Mouse (Mus musculus) erythroblast, embryonic 14.5 days (primary cell): ENCODE measurements at regions not wholly inside any gene's neighbourhood (a gene's known extent, or its start where the extent isn't known, plus 50 kb on each side); places are given as distances from the start of the nearest gene placed in this dataset.

ENCODE experiments used
- H3K27me3 ChIP-seq: 2 replicates; pipeline ENCODE4 v1.6.1; 2012; ENCODE audit warnings: inconsistent platforms; ENCODE audit not compliant: control insufficient read depth
- H3K36me3 ChIP-seq: 2 replicates; pipeline ENCODE4 v1.6.1; 2012; ENCODE audit warnings: mild to moderate bottlenecking, inconsistent platforms; ENCODE audit not compliant: control insufficient read depth
- H3K4me1 ChIP-seq: 2 replicates; pipeline ENCODE4 v1.6.1; 2012; ENCODE audit warnings: inconsistent platforms; ENCODE audit not compliant: control insufficient read depth
- H3K4me3 ChIP-seq: replicated peaks from 2 replicates; pipeline ENCODE3; 2012; ENCODE audit warnings: moderate library complexity, mild to moderate bottlenecking, inconsistent platforms
- H3K9me3 ChIP-seq: 2 replicates; pipeline ENCODE4 v1.6.1; 2012; ENCODE audit warnings: low read length, inconsistent platforms, mixed read lengths; ENCODE audit not compliant: control insufficient read depth
- GATA1 ChIP-seq: IDR thresholded peaks from 2 replicates; pipeline ENCODE4 v1.6.1; 2012; ENCODE audit warnings: low read length, inconsistent platforms, mixed read lengths
- TAL1 ChIP-seq: IDR thresholded peaks from 3 replicates; pipeline ENCODE4 v1.6.1; 2012; ENCODE audit warnings: low read length, inconsistent platforms, mixed read lengths

- no peak for TF ChIP-seq TAL1
- no peak for TF ChIP-seq GATA1
- Histone ChIP-seq H3K36me3 (no peaks in the 10 kb centered on the region), H3K4me3 (no peak overlapping the region), H3K27me3 (peaks cover 6% of the 10 kb centered on the region; the same call in 1 of the 2 replicates), H3K9me3 (no peaks in the 10 kb centered on the region), H3K4me1 (peaks cover 20% of the 10 kb centered on the region)
These were observed 136.9 kb upstream of the Serp2 start for GRCm38 (mm10) chr14:76693351-76694317.

- H3K9me3 ChIP-seq, result no peaks in the 10 kb centered on the region
- H3K36me3 ChIP-seq, result no peaks in the 10 kb centered on the region
- TF ChIP-seq GATA1, result no peak
- no peak for TF ChIP-seq TAL1
- H3K4me1 ChIP-seq, result no peaks in the 10 kb centered on the region
- H3K27me3 ChIP-seq, result no peaks in the 10 kb centered on the region
- H3K4me3 ChIP-seq, result no peak overlapping the region
These were observed 131.3 kb upstream of the Serp2 start for GRCm38 (mm10) chr14:76687971-76688407.

- no peak for TF ChIP-seq GATA1
- TF ChIP-seq TAL1, result no peak
- no peak overlapping the region for H3K4me3 ChIP-seq
- H3K9me3 ChIP-seq, result no peaks in the 10 kb centered on the region
- no peaks in the 10 kb centered on the region for H3K27me3 ChIP-seq
- H3K36me3 ChIP-seq, result no peaks in the 10 kb centered on the region
- no peaks in the 10 kb centered on the region for H3K4me1 ChIP-seq
These were observed 130.2 kb upstream of the Serp2 start for GRCm38 (mm10) chr14:76686762-76687453.

DNA sequence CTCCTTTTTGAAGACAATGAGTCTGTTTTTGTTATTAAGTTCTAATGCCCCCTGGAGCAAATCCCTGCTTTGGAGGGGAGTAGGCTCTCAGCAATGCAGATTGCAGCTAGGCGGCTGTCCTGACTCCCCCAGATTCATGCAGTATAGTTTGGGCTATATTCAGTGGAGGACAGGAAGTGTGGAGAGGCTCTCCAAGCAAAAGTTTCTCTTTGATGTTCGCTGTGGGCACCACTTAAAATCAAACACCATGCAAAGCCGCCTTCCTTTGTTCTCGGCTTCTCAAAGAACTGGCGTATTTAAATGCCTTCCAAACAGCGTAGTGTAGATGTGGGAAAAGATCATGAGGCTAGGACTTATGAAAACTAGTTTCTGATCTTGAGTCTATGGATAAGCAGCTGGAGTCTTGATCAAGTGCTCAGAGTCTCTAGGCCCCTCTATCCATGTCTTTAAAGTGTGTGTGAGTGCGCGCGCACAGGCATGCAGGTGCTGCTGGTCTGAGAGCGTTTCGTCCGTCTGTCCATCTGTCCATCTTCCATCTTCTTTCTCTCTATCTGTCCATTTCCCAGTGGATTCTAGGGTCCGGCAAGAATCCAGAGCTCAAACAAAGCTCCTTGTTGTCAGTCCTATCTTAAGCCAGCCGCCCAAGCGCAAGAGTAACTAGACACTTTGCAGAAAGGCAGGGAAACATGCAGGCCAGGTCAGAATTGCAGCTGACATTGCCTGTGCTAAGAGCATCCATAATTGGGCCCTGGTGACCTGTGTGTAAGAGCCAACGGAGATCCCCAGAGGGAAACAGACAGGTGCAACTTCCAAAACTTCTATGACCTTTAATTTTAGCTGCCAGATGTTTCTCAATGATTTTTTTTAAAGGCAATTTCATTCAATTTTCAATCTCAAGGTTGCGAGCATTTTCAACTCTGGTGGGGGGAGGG, 129.4 kb upstream of the Serp2 start:
- H3K4me3 ChIP-seq, result no peak overlapping the region
- TF ChIP-seq GATA1 (no peak), TAL1 (no peak)
- H3K36me3 ChIP-seq, result no peaks in the 10 kb centered on the region
- no peaks in the 10 kb centered on the region for H3K4me1 ChIP-seq
- no peaks in the 10 kb centered on the region for H3K27me3 ChIP-seq
- H3K9me3 ChIP-seq, result no peaks in the 10 kb centered on the region

DNA sequence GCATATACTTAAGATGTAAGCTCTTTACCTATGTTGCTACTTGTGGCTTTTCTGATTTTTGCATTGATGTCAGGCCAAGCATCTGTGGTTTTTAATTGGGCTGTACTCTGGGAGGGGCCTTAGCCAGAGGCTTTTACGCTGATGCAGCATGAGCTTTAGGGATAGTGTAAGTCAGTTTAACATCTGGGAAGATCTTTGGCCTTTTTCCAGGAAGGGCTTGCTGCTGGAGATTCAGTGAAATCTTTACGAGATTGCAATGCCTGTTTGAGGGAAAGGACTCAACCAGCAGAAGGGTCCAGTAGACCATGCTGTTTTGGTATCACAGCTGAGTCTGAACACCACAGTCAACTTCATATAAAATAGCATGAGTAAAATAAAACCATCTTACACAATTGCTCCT, 127.6 kb upstream of the Serp2 start:
- Histone ChIP-seq H3K4me3 (no peak overlapping the region), H3K9me3 (no peaks in the 10 kb centered on the region), H3K27me3 (no peaks in the 10 kb centered on the region), H3K4me1 (no peaks in the 10 kb centered on the region), H3K36me3 (no peaks in the 10 kb centered on the region)
- TF ChIP-seq TAL1, result no peak
- no peak for TF ChIP-seq GATA1

DNA sequence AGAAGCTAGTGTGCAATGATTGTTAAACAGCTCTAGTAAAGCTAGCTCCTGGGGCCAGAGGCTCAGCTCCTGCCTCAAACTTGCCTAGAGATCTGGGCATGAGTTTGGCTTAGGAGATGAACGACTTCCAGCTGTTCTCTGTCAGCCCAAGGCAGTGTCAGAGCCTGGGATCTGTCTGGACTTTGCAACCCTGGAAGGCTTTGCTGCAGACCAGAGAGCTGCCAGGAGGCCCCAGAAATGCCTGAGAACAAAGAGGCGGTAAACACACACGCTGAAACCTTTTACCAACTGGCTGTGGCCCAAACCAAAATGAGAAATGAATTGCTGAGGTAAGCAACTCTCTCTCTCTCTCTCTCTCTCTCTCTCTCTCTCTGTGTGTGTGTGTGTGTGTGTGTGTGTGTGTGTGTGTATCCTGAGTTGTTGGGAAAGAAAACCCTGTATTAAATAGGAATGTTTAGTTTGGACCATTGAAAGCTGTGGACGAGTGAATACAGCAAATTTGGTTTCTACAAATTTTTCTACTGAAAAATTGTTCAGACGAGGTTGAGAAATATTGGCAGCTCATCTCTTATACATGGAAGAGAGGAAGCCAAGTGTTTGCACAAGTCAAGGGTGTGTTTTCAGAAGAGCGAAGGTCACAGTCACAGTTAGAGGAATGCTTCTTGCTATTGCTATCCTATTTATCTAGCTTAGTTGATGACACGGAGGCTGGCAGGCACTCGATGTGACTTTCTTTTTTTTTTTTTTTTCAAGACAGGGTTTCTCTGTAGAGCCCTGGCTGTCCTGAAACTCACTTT, 125.1 kb upstream of the Serp2 start:
- no peaks in the 10 kb centered on the region for H3K27me3 ChIP-seq
- H3K4me3 ChIP-seq, result no peak overlapping the region
- H3K4me1 ChIP-seq, result no peaks in the 10 kb centered on the region
- no peak for TF ChIP-seq GATA1
- no peak for TF ChIP-seq TAL1
- no peaks in the 10 kb centered on the region for H3K36me3 ChIP-seq
- no peaks in the 10 kb centered on the region for H3K9me3 ChIP-seq

DNA sequence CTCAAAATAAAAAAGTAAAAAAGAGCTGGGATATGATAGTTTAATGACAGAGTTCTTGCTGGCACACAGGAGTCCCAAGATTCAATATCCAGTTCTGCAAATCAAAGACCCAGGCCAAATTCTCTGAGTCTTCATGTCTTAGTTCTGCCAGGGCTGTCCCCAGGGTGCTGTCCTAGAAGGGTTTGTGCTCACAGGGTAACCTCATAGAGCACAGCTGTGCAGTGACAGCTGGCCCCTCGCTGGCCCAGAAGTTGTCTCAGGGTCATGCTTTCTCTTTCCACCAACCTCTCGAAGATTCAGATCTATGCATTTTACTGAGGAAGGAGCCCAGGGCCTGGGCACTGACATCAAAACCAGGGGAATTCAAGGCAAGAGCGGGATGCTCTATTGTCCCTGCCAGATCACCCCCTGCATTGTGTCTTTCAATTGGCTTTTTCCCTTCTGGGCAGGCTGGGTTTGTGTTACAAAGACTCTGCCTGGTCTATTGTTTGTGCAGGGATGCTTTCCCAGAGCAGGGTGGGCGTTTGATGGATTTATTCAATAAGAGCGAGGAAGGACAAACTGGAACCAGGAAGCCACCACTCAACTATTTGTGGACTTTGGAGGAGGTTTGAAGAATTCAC, 121.9 kb upstream of the Serp2 start:
- no peak overlapping the region for H3K4me3 ChIP-seq
- TF ChIP-seq GATA1, result no peak
- TF ChIP-seq TAL1, result no peak

DNA sequence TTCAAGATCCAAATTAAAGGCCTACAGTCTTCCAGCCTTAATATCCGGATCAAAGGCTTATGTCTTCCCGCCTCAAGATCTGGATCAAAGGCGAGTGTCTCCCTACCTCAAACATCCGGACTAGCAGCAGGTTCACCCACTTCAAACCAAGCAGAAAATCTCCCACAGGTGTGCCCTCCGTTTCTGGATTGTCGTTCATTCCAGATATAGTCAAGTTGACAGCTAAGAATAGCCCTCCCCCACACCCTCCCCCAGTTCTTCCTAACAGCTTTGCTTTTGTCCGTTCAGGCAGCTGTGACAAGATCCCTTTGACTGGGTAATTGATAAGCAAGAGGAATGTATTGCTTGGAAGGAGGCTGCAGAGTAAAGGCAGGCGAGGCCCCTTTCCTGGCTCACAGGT, 118.3 kb upstream of the Serp2 start:
- TF ChIP-seq TAL1 (no peak), GATA1 (no peak)
- no peaks in the 10 kb centered on the region for H3K36me3 ChIP-seq
- H3K27me3 ChIP-seq, result no peaks in the 10 kb centered on the region
- no peak overlapping the region for H3K4me3 ChIP-seq
- H3K9me3 ChIP-seq, result no peaks in the 10 kb centered on the region
- peaks cover 18% of the 10 kb centered on the region for H3K4me1 ChIP-seq

More for the DNA sequence above, 121.9 kb upstream of the Serp2 start:
- H3K36me3 ChIP-seq, result no peaks in the 10 kb centered on the region
- H3K4me1 ChIP-seq, result peaks cover 4% of the 10 kb centered on the region
- no peaks in the 10 kb centered on the region for H3K9me3 ChIP-seq
- H3K27me3 ChIP-seq, result no peaks in the 10 kb centered on the region
